ENCODE assay signal across 11 mouse cellular contexts in genomic region chr11:83454548-83454947, GRCm38 (mm10). TPM values are rescaled to one million over a fixed set of nuclear protein-coding genes. Genes with fewer than 3 reads are reported as not detected.
DNase-seq lines count a peak whose midpoint lies in the region; ATAC-seq and TF ChIP-seq lines count a peak whose summit lies in the region.
"Had no signal": no experiment of that assay in that cellular context is flagged by ENCODE, and none has a peak within 500 bp of the region (broad histone marks: within the 10 kb centered on the region; RNA-seq: fewer than 3 reads in every experiment).

No protein-coding gene starts in this region.

- H3K4me1 ChIP-seq in liver, postnatal 0 days (ENCODE audit: insufficient read depth): peaks cover 16% of the 10 kb centered on the region; the same call in 1 of the 2 replicates
- peaks cover 32% of the 10 kb centered on the region for H3K4me1 ChIP-seq in hindbrain, embryonic 10.5 days (replicated peaks)

- H3K36me3 ChIP-seq in liver, postnatal 0 days (replicated peaks; ENCODE audit: insufficient read depth, low read length): no peaks in the 10 kb centered on the region
- H3K36me3 ChIP-seq in hindbrain, embryonic 10.5 days: no peaks in the 10 kb centered on the region

- H3K9ac ChIP-seq in liver, postnatal 0 days (replicated peaks): no peak overlapping the region; the same call in 1 of the 2 replicates
- H3K9ac ChIP-seq: hindbrain, embryonic 14.5 days had no signal

- no peak for TF ChIP-seq CTCF in liver, postnatal 0 days (IDR thresholded peaks at IDR 0.05; ENCODE audit: low read depth)

- intact Hi-C loops in heart, postnatal 10 days (cut with DNase I): no loop called here

- 3% methylated on average over 4 of the region's 4 CpGs for WGBS in liver, postnatal 0 days (ENCODE audit: insufficient replicate concordance)
- 28% methylated on average over 4 of the region's 4 CpGs for WGBS in hindbrain, embryonic 10.5 days

- no peak overlapping the region for H3K27ac ChIP-seq in liver, postnatal 0 days (ENCODE audit: low read depth)
- H3K27ac ChIP-seq in hindbrain, embryonic 10.5 days: no peak overlapping the region; the same call in 1 of the 2 replicates
- H3K27ac ChIP-seq: hindbrain, embryonic 14.5 days had no signal

- H3K9me3 ChIP-seq in liver, postnatal 0 days (ENCODE audit: low read length): no peaks in the 10 kb centered on the region
- H3K9me3 ChIP-seq in hindbrain, embryonic 10.5 days: no peaks in the 10 kb centered on the region

- H3K4me3 ChIP-seq in liver, postnatal 0 days (ENCODE audit: low read depth, low read length): no peak overlapping the region
- H3K4me3 ChIP-seq in hindbrain, embryonic 10.5 days: no peak overlapping the region

- no peak for ATAC-seq in liver, postnatal 0 days
- ATAC-seq: Patski had no signal

- H3K27me3 ChIP-seq in liver, postnatal 0 days (ENCODE audit: insufficient read depth, low read length): 0 out of 2 replicates have a peak, but pooled peaks cover 4% of the 10 kb centered on the region
- peaks cover 10% of the 10 kb centered on the region; the same call in 1 of the 2 replicates for H3K27me3 ChIP-seq in hindbrain, embryonic 10.5 days (ENCODE audit: insufficient read depth, poor library complexity, severe bottlenecking)
- H3K27me3 ChIP-seq: Patski had no signal

- H3K4me2 ChIP-seq in liver, postnatal 0 days (ENCODE audit: low read depth, low read length): no peak overlapping the region
- H3K4me2 ChIP-seq: hindbrain, embryonic 14.5 days had no signal

- 0 out of 2 replicates have a peak, but pooled peaks have one; percentile 11 for TF ChIP-seq EP300 in liver, postnatal 0 days (IDR thresholded peaks at IDR 0.05; ENCODE audit: low read depth)

- peak; percentile 63 for DNase-seq in urinary bladder, postnatal 14 days (ENCODE audit: low spot score)
- DNase-seq in urinary bladder, postnatal 4 days (ENCODE audit: low spot score in 2 of 2): no peak
- DNase-seq in heart, postnatal 10 days: peak; percentile 53 to 63
- no peak for DNase-seq in liver, postnatal 0 days
- DNase-seq in right cerebral cortex, adult 18-20 months: no peak
- DNase-seq in testis, postnatal 14 days (ENCODE audit: low spot score): no peak
- no peak for DNase-seq in neural tube, embryonic 10.5 days (ENCODE audit: extremely low spot score, low spot score)
- DNase-seq in hindbrain, embryonic 10.5 days (ENCODE audit: low spot score): no peak

RNA-seq across cellular contexts. Expression of gene Mmp28, which starts 8.3 kb away (rescaled TPM):
- total RNA-seq in heart, postnatal 10 days (2021): 1 to 10 TPM; 7.4 to 8.4 TPM
- 0.20 and 0.43 TPM in 2 replicates for polyA plus RNA-seq in liver, postnatal 0 days (2015; fragmentation: Nextera tagmentation; extraction: Ambion mirVana)
- 1.1 and 1.3 TPM in 2 replicates for polyA plus RNA-seq in hindbrain, embryonic 10.5 days (2016; fragmentation: Nextera tagmentation; extraction: Ambion mirVana)

RNA-seq across cellular contexts. Expression of gene 1700020L24Rik, which starts 17.1 kb away (rescaled TPM):
- not detected for total RNA-seq in heart, postnatal 10 days (2021)
- polyA plus RNA-seq in liver, postnatal 0 days (2015; fragmentation: Nextera tagmentation; extraction: Ambion mirVana): 2.6 and 3.1 TPM in 2 replicates
- polyA plus RNA-seq in hindbrain, embryonic 10.5 days (2016; fragmentation: Nextera tagmentation; extraction: Ambion mirVana): 0.97 TPM in 1 of 2 replicates, not detected in the other
- total RNA-seq: liver, adult 2 months had no signal
- polyA plus RNA-seq: liver, adult 2 months had no signal

RNA-seq across cellular contexts. Expression of gene Taf15, which starts 18.3 kb away (rescaled TPM):
- 10 to 100 TPM; 39.8 to 46.3 TPM for total RNA-seq in heart, postnatal 10 days (2021)
- polyA plus RNA-seq in liver, postnatal 0 days (2015; fragmentation: Nextera tagmentation; extraction: Ambion mirVana): 2.8 and 3.4 TPM in 2 replicates
- 9.2 and 11.3 TPM in 2 replicates for polyA plus RNA-seq in hindbrain, embryonic 10.5 days (2016; fragmentation: Nextera tagmentation; extraction: Ambion mirVana)

RNA-seq across cellular contexts. Expression of gene Gas2l2, which starts 25.3 kb away (rescaled TPM):
- total RNA-seq in heart, postnatal 10 days (2021): not detected
- polyA plus RNA-seq in liver, postnatal 0 days (2015; fragmentation: Nextera tagmentation; extraction: Ambion mirVana): not detected in 2 replicates
- 0.27 and 0.39 TPM in 2 replicates for polyA plus RNA-seq in hindbrain, embryonic 10.5 days (2016; fragmentation: Nextera tagmentation; extraction: Ambion mirVana)
- total RNA-seq: liver, adult 2 months had no signal
- polyA plus RNA-seq: liver, adult 2 months; Patski had no signal

RNA-seq across cellular contexts. Expression of gene Rasl10b, which starts 45.6 kb away (rescaled TPM):
- total RNA-seq in heart, postnatal 10 days (2021): 10 to 100 TPM; 25.7 to 25.9 TPM
- 0.05 TPM in 1 of 2 replicates, not detected in the other for polyA plus RNA-seq in liver, postnatal 0 days (2015; fragmentation: Nextera tagmentation; extraction: Ambion mirVana)
- polyA plus RNA-seq in hindbrain, embryonic 10.5 days (2016; fragmentation: Nextera tagmentation; extraction: Ambion mirVana): 4.3 and 11.1 TPM in 2 replicates

Comparison
In these comparisons a context has a peak if more than half of its experiments do, and no peak if none do; other contexts are left out.
1. DNase-seq: peak in urinary bladder, postnatal 14 days (single experiment) and heart, postnatal 10 days (2 of 2); none in urinary bladder, postnatal 4 days (0 of 2), liver, postnatal 0 days (single experiment), right cerebral cortex, adult 18-20 months (single experiment), testis, postnatal 14 days (single experiment), neural tube, embryonic 10.5 days (single experiment) and hindbrain, embryonic 10.5 days (single experiment).